Mouse (Mus musculus) lung, postnatal 0 days (tissue): ENCODE measurements around the gene Sntg2.

ENCODE experiments used
- CTCF ChIP-seq: IDR thresholded peaks from 2 replicates; pipeline ENCODE4 v1.5.1; 2016; ENCODE audit warnings: antibody characterized with exemption, mild to moderate bottlenecking
- EP300 ChIP-seq: IDR thresholded peaks from 2 replicates; pipeline ENCODE4 v1.6.1; 2016; ENCODE audit warnings: antibody characterized with exemption, mild to moderate bottlenecking, control low read depth

GRCm38 (mm10) chr12:30369141-30369540 is 4.0 kb downstream of the Sntg2 start:
- TF ChIP-seq CTCF, result no peak
- no peak for TF ChIP-seq EP300
